Mouse (Mus musculus) stomach, embryonic 14.5 days (tissue): ENCODE measurements at regions not wholly inside any gene's neighbourhood (a gene's known extent, or its start where the extent isn't known, plus 50 kb on each side); places are given as distances from the start of the nearest gene placed in this dataset.

Experiments
- ATAC-seq: fragments of 200-750 bp; cut with Nextera tagmentation; 2 replicates; pipeline ENCODE4 v1.8.0; 2017; ENCODE audit warnings: low read depth, moderate TSS enrichment; ENCODE audit not compliant: insufficient number of reproducible peaks, insufficient read depth, low FRiP score
- H3K27ac ChIP-seq: fragments of 300-500 bp; sonication (generic); 2 replicates; pipeline ENCODE4 v1.5.1; 2014; ENCODE audit warnings: mild to moderate bottlenecking, low read length, moderate library complexity, mixed read lengths
- H3K27me3 ChIP-seq: fragments of 300-500 bp; sonication (generic); 2 replicates; pipeline ENCODE4 v1.6.1; 2014; ENCODE audit warnings: low read length, control low read depth, mixed read lengths; ENCODE audit not compliant: control insufficient read depth, insufficient read depth
- H3K36me3 ChIP-seq: fragments of 300-500 bp; sonication (generic); 2 replicates; pipeline ENCODE4 v1.6.1; 2014; ENCODE audit warnings: mild to moderate bottlenecking, control low read depth, low read length, moderate library complexity, mixed read lengths; ENCODE audit not compliant: control insufficient read depth, insufficient read depth
- H3K4me1 ChIP-seq: fragments of 300-500 bp; sonication (generic); 2 replicates; pipeline ENCODE4 v1.6.1; 2014; ENCODE audit warnings: low read length, control low read depth, mixed read lengths; ENCODE audit not compliant: control insufficient read depth, insufficient read depth
- H3K4me2 ChIP-seq: fragments of 300-500 bp; sonication (generic); replicated peaks from 2 replicates; pipeline ENCODE4 v1.6.1; 2014; ENCODE audit warnings: low read depth, low read length, control low read depth
- H3K4me3 ChIP-seq: fragments of 300-500 bp; sonication (generic); 2 replicates; pipeline ENCODE4 v1.5.1; 2014; ENCODE audit warnings: low read depth, low read length, control low read depth
- H3K9ac ChIP-seq: fragments of 300-500 bp; sonication (generic); replicated peaks from 2 replicates; pipeline ENCODE4 v1.6.1; 2014; ENCODE audit warnings: low read depth, mild to moderate bottlenecking, control low read depth, low read length, moderate library complexity, mixed read lengths
- H3K9me3 ChIP-seq: fragments of 300-500 bp; sonication (generic); 2 replicates; pipeline ENCODE4 v1.6.1; 2016; ENCODE audit warnings: low read depth, low read length, control low read depth; ENCODE audit not compliant: control insufficient read depth
- WGBS: fragments of 180-500 bp; shearing (Covaris S2); extraction: QIAGEN DNeasy Blood & Tissue Kit; methylation state at CpG from one replicate; pipeline ENCODE4 v1.1.7; 2014; 5-methylcytosine and 5-hydroxymethylcytosine counted together

- no peaks in the 10 kb centered on the region for H3K36me3 ChIP-seq
- H3K4me2 ChIP-seq, result no peak overlapping the region
- H3K9ac ChIP-seq, result peak overlapping the region; percentile 21; the same call in 1 of the 2 replicates
- ATAC-seq, result no peak
- WGBS, result 32% methylated on average over 13 of the region's 13 CpGs
- no peak overlapping the region for H3K4me3 ChIP-seq
- peaks cover 11% of the 10 kb centered on the region for H3K4me1 ChIP-seq
- H3K9me3 ChIP-seq, result no peaks in the 10 kb centered on the region
- peaks cover 19% of the 10 kb centered on the region for H3K27me3 ChIP-seq
- H3K27ac ChIP-seq, result no peak overlapping the region
Measured at GRCm38 (mm10) chr11:95198196-95198595, 52.1 kb upstream of the Dlx4 start.

DNA sequence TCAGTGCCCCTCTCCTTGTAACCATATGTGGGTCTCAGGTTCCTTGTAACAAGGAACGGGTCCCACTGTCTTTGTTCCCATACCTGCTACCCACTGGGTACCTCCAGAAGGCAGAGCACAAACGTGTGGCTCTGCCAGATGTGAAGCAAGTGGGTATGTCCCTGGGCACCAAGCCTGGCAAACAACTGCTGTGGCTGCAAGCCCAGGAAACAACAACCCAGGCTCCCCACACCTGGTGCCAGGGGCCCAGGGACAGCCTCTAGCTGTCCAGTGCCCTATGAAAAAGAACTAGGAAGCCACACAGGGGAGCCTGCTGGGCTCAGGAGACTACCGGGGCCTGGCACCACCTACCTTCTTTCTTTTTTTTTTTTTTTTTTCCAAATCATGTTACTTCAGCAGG, 54.9 kb upstream of the Dlx4 start:
- Histone ChIP-seq H3K27me3 (peaks cover 22% of the 10 kb centered on the region), H3K4me1 (peaks cover 11% of the 10 kb centered on the region), H3K4me2 (no peak overlapping the region), H3K4me3 (no peak overlapping the region), H3K27ac (no peak overlapping the region), H3K36me3 (no peaks in the 10 kb centered on the region), H3K9me3 (no peaks in the 10 kb centered on the region), H3K9ac (no peak overlapping the region)
- ATAC-seq, result no peak
- WGBS, result 71% methylated on average over 3 of the region's 3 CpGs

DNA sequence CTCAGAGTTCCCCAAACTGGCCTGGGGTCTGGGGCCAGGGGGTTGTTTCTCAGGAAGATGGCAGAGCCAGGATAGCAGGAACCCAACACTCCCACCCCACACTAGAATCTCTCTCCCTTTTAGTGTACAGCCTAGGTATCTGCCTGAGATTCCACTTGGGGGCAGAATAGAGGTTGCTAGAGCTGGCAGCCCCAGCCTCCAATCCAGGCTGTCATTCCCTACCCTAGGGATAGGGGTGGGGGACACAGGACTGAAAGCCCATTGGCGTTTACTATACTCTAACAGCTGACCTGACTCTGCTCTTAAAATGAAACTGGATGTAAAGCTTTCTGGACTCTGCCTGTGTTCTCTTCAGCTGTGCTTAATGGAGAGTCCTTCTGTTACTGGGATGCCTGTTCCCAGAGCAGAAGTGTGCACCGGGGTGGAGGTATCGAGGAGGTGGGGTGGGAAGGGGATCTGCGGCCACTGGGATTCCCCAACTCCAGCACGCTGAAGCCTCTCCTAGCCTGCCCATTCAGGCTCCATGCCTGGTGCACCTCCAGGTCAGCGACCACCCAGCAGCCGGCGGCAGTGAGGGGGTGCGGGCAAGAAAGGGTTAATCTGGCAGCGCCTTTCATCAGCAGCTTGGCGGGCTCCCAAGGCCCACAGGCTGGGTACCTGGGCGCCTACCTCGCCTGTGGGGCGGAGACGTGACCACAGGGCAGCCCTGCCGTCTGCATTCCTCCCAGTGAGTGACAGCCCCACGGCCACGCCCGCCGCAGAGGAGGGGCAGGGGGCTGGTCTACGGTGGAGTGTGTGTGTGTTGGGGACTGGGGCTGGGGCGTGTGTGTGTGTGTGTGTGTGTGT, 50.9 kb upstream of the Tac4 start:
- Histone ChIP-seq H3K9me3 (no peaks in the 10 kb centered on the region), H3K4me1 (peaks cover 29% of the 10 kb centered on the region), H3K27me3 (no peaks in the 10 kb centered on the region), H3K27ac (peak overlapping the region; percentile 55; the same call in 1 of the 2 replicates), H3K9ac (no peak overlapping the region; the same call in 1 of the 2 replicates), H3K36me3 (no peaks in the 10 kb centered on the region), H3K4me3 (peak overlapping the region; percentile 22), H3K4me2 (peak overlapping the region; percentile 57)
- WGBS, result 2% methylated on average over 22 of the region's 22 CpGs
- peak; percentile 88 for ATAC-seq

GRCm38 (mm10) chr11:95211031-95211425, 50.3 kb upstream of the Tac4 start:
- Histone ChIP-seq H3K27ac (peak overlapping the region; percentile 48; the same call in 1 of the 2 replicates), H3K4me3 (no peak overlapping the region), H3K9ac (no peak overlapping the region), H3K4me2 (peak overlapping the region; percentile 57), H3K9me3 (no peaks in the 10 kb centered on the region), H3K4me1 (peaks cover 29% of the 10 kb centered on the region), H3K27me3 (no peaks in the 10 kb centered on the region), H3K36me3 (no peaks in the 10 kb centered on the region)
- WGBS, result 21% methylated on average over 5 of the region's 5 CpGs
- ATAC-seq, result peak; percentile 25; the same call in 1 of the 2 replicates
